Comparison of ENCODE assay signal across 12 mouse cellular contexts in the genomic region with DNA sequence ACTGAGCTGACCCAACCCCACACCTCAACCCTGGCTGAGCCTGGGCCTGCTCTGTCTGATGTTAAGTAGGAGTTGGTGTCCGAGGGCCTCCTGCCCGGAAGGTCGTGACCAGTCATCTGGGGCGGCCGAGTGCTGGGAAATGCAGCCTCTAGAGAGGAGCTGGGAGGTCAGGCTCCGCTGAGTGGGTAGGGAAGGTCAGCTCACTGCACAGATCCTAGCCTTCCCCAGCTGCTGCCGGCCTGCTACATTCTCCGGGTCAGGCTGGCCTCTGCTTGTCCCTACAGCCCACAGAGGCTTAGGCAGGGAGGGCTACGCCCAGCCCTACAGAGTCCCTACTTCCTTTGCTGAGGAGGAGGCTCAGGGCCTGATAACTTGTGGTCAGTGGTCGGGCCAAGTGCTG. TPM values are rescaled to one million over a fixed set of nuclear protein-coding genes. Genes with fewer than 3 reads are reported as not detected.
A peak's percentile ranks its signal among the peaks of the same experiment; 100 is the strongest.
DNase-seq lines count a peak whose midpoint lies in the region; ATAC-seq and TF ChIP-seq lines count a peak whose summit lies in the region.
"Had no signal": no experiment of that assay in that cellular context is flagged by ENCODE, and none has a peak within 500 bp of the region (broad histone marks: within the 10 kb centered on the region; RNA-seq: fewer than 3 reads in every experiment).

No protein-coding gene starts in this region.

- no peak for TF ChIP-seq POLR2A in heart, adult 2 months (IDR thresholded peaks at IDR 0.05; ENCODE audit: insufficient read depth, low read depth, low read length)

- no peak for TF ChIP-seq EP300 in heart, adult 2 months (IDR thresholded peaks at IDR 0.05; ENCODE audit: insufficient read depth, low read depth, low read length)

- no peak for DNase-seq in heart, adult 2 months
- no peak for DNase-seq in heart, postnatal 25 days (ENCODE audit: low spot score)
- DNase-seq in lung, postnatal 10 days: no peak
- no peak for DNase-seq in testis, postnatal 14 days (ENCODE audit: low spot score)
- DNase-seq: heart, adult 18-20 months had no signal

- no peak for TF ChIP-seq CTCF in heart, adult 2 months (IDR thresholded peaks at IDR 0.05)

- intact Hi-C loops in heart, adult 2 months (cut with DNase I): no loop called here
- intact Hi-C loops in heart, postnatal 25 days (cut with DNase I): no loop called here

- H3K36me3 ChIP-seq in heart, adult 2 months (ENCODE audit: control insufficient read depth, insufficient read depth, low read length): no peaks in the 10 kb centered on the region
- H3K36me3 ChIP-seq in lung, embryonic 15.5 days: no peaks in the 10 kb centered on the region
- H3K36me3 ChIP-seq in kidney, embryonic 15.5 days: no peaks in the 10 kb centered on the region
- no peaks in the 10 kb centered on the region for H3K36me3 ChIP-seq in stomach, embryonic 15.5 days
- no peaks in the 10 kb centered on the region for H3K36me3 ChIP-seq in forebrain, embryonic 15.5 days
- H3K36me3 ChIP-seq: embryonic facial prominence, embryonic 12.5 days had no signal

- ATAC-seq in lung, embryonic 15.5 days (ENCODE audit: borderline replicate concordance, extremely low read depth, low FRiP score, low TSS enrichment): no peak
- peak; percentile 49 for ATAC-seq in kidney, embryonic 15.5 days (replicated peaks; ENCODE audit: low FRiP score)
- no peak for ATAC-seq in stomach, embryonic 15.5 days (ENCODE audit: insufficient read depth, low FRiP score, low read depth)
- no peak for ATAC-seq in forebrain, embryonic 15.5 days (replicated peaks)
- ATAC-seq: inflammation-experienced regulatory T-cells, adult 6 months; midbrain, embryonic 16.5 days had no signal

- WGBS in heart, adult 2 months: 71% methylated on average over 10 of the region's 10 CpGs
- 48% methylated on average over 10 of the region's 10 CpGs for WGBS in lung, embryonic 15.5 days
- 34% methylated on average over 10 of the region's 10 CpGs for WGBS in kidney, embryonic 15.5 days
- WGBS in stomach, embryonic 15.5 days: 51% methylated on average over 10 of the region's 10 CpGs
- WGBS in forebrain, embryonic 15.5 days: 62% methylated on average over 10 of the region's 10 CpGs

- peaks cover 19% of the 10 kb centered on the region for H3K4me1 ChIP-seq in heart, adult 2 months (ENCODE audit: control insufficient read depth, insufficient read depth, low read length)
- peaks cover 60% of the 10 kb centered on the region for H3K4me1 ChIP-seq in lung, embryonic 15.5 days
- H3K4me1 ChIP-seq in kidney, embryonic 15.5 days: peaks cover 68% of the 10 kb centered on the region
- H3K4me1 ChIP-seq in stomach, embryonic 15.5 days: peaks cover 40% of the 10 kb centered on the region
- H3K4me1 ChIP-seq in forebrain, embryonic 15.5 days: peaks cover 9% of the 10 kb centered on the region

- H3K27me3 ChIP-seq in heart, adult 2 months (ENCODE audit: control insufficient read depth, insufficient read depth, low read length): no peaks in the 10 kb centered on the region
- no peaks in the 10 kb centered on the region for H3K27me3 ChIP-seq in lung, embryonic 15.5 days
- no peaks in the 10 kb centered on the region for H3K27me3 ChIP-seq in kidney, embryonic 15.5 days
- H3K27me3 ChIP-seq in stomach, embryonic 15.5 days (replicated peaks): no peaks in the 10 kb centered on the region
- H3K27me3 ChIP-seq in forebrain, embryonic 15.5 days: peaks cover 7% of the 10 kb centered on the region; the same call in 1 of the 2 replicates

- no peak overlapping the region for H3K4me2 ChIP-seq in lung, embryonic 15.5 days
- no peak overlapping the region; the same call in 1 of the 2 replicates for H3K4me2 ChIP-seq in kidney, embryonic 15.5 days
- H3K4me2 ChIP-seq in stomach, embryonic 15.5 days: no peak overlapping the region
- no peak overlapping the region for H3K4me2 ChIP-seq in forebrain, embryonic 15.5 days (replicated peaks)
- H3K4me2 ChIP-seq: embryonic facial prominence, embryonic 12.5 days had no signal

- H3K4me3 ChIP-seq in heart, adult 2 months: no peak overlapping the region
- H3K4me3 ChIP-seq in lung, embryonic 15.5 days: no peak overlapping the region
- no peak overlapping the region for H3K4me3 ChIP-seq in kidney, embryonic 15.5 days (replicated peaks)
- H3K4me3 ChIP-seq in stomach, embryonic 15.5 days (replicated peaks): no peak overlapping the region
- no peak overlapping the region for H3K4me3 ChIP-seq in forebrain, embryonic 15.5 days
- H3K4me3 ChIP-seq: embryonic facial prominence, embryonic 12.5 days had no signal

- 0 out of 2 replicates have a peak overlapping the region, but pooled peaks have one; percentile 11 for H3K9ac ChIP-seq in heart, adult 2 months (ENCODE audit: low read depth, low read length)
- H3K9ac ChIP-seq in lung, embryonic 15.5 days: 0 out of 2 replicates have a peak overlapping the region, but pooled peaks have one; percentile 2
- 0 out of 2 replicates have a peak overlapping the region, but pooled peaks have one; percentile 4 for H3K9ac ChIP-seq in kidney, embryonic 15.5 days
- no peak overlapping the region for H3K9ac ChIP-seq in stomach, embryonic 15.5 days
- no peak overlapping the region for H3K9ac ChIP-seq in forebrain, embryonic 15.5 days (replicated peaks)
- H3K9ac ChIP-seq: embryonic facial prominence, embryonic 12.5 days had no signal

- H3K79me2 ChIP-seq in heart, adult 2 months (replicated peaks; ENCODE audit: control insufficient read depth, insufficient read depth, low read length): no peaks in the 10 kb centered on the region

- H3K27ac ChIP-seq in heart, adult 2 months: no peak overlapping the region; the same call in 1 of the 2 replicates
- H3K27ac ChIP-seq in lung, embryonic 15.5 days: peak overlapping the region; percentile 92
- H3K27ac ChIP-seq in kidney, embryonic 15.5 days: peak overlapping the region; percentile 77
- peak overlapping the region; percentile 90; the same call in 1 of the 2 replicates for H3K27ac ChIP-seq in stomach, embryonic 15.5 days
- no peak overlapping the region for H3K27ac ChIP-seq in forebrain, embryonic 15.5 days (replicated peaks)
- H3K27ac ChIP-seq: embryonic facial prominence, embryonic 12.5 days had no signal

- H3K9me3 ChIP-seq in lung, embryonic 15.5 days: no peaks in the 10 kb centered on the region
- H3K9me3 ChIP-seq in kidney, embryonic 15.5 days (replicated peaks): no peaks in the 10 kb centered on the region
- no peaks in the 10 kb centered on the region for H3K9me3 ChIP-seq in stomach, embryonic 15.5 days
- no peaks in the 10 kb centered on the region for H3K9me3 ChIP-seq in forebrain, embryonic 15.5 days
- H3K9me3 ChIP-seq: embryonic facial prominence, embryonic 12.5 days had no signal

RNA-seq across cellular contexts. Expression of gene Txn2, which starts 22.3 kb away (rescaled TPM):
- 100 to 1,000 TPM; 260 to 299 TPM for total RNA-seq in heart, adult 2 months (2021)
- 403 and 411 TPM in 2 replicates for polyA plus RNA-seq in heart, adult 2 months (2012; rRNA removed)
- 100 to 1,000 TPM; 278 to 282 TPM for total RNA-seq in heart, postnatal 25 days (2021)
- polyA plus RNA-seq in lung, embryonic 15.5 days (2015; fragmentation: Nextera tagmentation; extraction: Ambion mirVana): 207 and 211 TPM in 2 replicates
- 240 and 253 TPM in 2 replicates for polyA plus RNA-seq in kidney, embryonic 15.5 days (2015; fragmentation: Nextera tagmentation; extraction: Ambion mirVana)
- polyA plus RNA-seq in stomach, embryonic 15.5 days (2015; fragmentation: Nextera tagmentation; extraction: Ambion mirVana): 259 and 260 TPM in 2 replicates
- 230 and 238 TPM in 2 replicates for polyA plus RNA-seq in forebrain, embryonic 15.5 days (2015; fragmentation: Nextera tagmentation; extraction: Ambion mirVana)

RNA-seq across cellular contexts. Expression of gene Foxred2, which starts 50.0 kb away (rescaled TPM):
- total RNA-seq in heart, adult 2 months (2021): under 1 TPM; 0.39 to 0.84 TPM
- polyA plus RNA-seq in heart, adult 2 months (2012; rRNA removed): 0.96 and 1.1 TPM in 2 replicates
- under 1 TPM; 0.34 to 0.42 TPM for total RNA-seq in heart, postnatal 25 days (2021)
- 3.8 TPM in 2 replicates for polyA plus RNA-seq in lung, embryonic 15.5 days (2015; fragmentation: Nextera tagmentation; extraction: Ambion mirVana)
- 4.6 and 5.6 TPM in 2 replicates for polyA plus RNA-seq in kidney, embryonic 15.5 days (2015; fragmentation: Nextera tagmentation; extraction: Ambion mirVana)
- 3.1 and 3.7 TPM in 2 replicates for polyA plus RNA-seq in stomach, embryonic 15.5 days (2015; fragmentation: Nextera tagmentation; extraction: Ambion mirVana)
- polyA plus RNA-seq in forebrain, embryonic 15.5 days (2015; fragmentation: Nextera tagmentation; extraction: Ambion mirVana): 13.8 and 14.5 TPM in 2 replicates

Comparison
In these comparisons a context has a peak if more than half of its experiments do, and no peak if none do; other contexts are left out.
1. H3K27ac ChIP-seq: peak in lung, embryonic 15.5 days (single experiment), kidney, embryonic 15.5 days (single experiment) and stomach, embryonic 15.5 days (single experiment); none in heart, adult 2 months (single experiment) and forebrain, embryonic 15.5 days (single experiment).
2. H3K9ac ChIP-seq: peak in heart, adult 2 months (single experiment), lung, embryonic 15.5 days (single experiment) and kidney, embryonic 15.5 days (single experiment); none in stomach, embryonic 15.5 days (single experiment) and forebrain, embryonic 15.5 days (single experiment).